Mouse (Mus musculus) frontal cortex, postnatal 25 days (tissue): ENCODE results near the gene Cntnap1.

Experiments used
- DNase-seq, 2 experiments: peaks; one replicate each; pipeline ENCODE4 v3.0.0; 2022; ENCODE audit warnings: low spot score in 2 of 2

Cntnap1 gene

DNA sequence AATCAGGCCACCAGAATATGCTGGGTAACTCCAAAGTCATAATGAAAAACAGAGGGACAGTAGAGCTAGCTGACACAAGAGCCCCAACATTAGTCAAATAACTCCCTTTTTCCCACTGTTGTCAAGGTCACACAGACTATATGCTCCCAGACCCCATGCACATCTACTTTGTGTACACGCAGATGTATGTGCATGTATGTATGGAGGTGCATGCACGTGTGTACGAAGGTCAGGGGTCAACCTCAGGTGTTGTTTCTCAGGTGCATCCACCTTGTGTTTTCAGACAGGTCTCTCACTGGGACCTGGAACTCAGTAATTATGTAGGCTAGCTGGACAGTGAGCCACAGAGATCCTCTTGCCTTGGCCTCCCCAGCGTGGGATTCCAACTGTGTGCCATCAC lies 15.1 kb downstream of the Cntnap1 start:
- DNase-seq = no peak

DNA sequence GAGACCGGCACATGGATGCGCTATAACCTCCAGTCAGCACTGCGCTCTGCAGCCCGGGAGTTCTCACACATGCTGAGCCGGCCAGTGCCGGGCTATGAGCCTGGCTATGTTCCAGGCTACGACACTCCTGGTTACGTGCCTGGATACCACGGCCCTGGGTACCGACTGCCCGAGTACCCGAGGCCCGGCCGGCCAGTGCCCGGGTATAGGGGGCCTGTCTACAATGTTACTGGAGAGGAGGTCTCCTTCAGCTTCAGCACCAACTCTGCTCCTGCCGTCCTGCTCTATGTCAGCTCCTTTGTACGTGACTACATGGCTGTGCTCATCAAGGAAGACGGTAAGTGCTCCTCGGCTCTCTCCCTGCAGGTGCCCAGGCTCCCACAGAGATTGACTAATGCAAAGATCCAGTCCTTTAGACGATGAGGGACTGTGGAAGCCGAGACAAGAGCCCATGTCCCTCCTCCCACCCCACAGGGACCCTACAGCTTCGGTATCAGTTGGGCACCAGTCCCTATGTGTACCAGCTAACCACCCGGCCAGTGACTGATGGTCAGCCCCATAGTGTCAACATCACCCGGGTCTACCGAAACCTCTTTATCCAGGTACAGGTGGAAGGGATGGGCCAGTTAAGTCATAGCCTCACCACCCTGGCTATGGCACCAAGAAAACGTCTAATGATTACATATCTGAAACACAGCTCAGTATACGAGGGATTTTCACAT lies 16.4 kb downstream of the Cntnap1 start:
- DNase-seq = no peak

DNA sequence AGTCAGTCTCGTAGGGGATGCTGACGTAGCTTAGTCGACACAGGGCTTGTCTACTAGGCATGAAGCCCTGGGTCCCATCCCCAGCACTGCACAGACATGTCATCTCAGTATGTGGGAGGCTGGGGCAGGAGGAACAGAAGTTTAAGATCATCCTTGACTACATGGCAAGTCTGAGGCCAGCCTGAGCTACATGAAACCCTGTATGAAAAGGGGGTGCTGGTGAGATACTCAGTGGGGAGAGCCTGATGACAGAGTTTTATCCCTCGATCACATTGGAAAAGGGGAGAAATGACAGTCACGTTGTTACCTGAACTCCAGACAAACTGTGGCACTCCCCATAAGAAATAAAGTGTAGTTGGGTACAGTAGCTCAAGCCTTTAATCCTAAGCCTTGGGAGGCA lies 17.2 kb downstream of the Cntnap1 start:
- no peak for DNase-seq

DNA sequence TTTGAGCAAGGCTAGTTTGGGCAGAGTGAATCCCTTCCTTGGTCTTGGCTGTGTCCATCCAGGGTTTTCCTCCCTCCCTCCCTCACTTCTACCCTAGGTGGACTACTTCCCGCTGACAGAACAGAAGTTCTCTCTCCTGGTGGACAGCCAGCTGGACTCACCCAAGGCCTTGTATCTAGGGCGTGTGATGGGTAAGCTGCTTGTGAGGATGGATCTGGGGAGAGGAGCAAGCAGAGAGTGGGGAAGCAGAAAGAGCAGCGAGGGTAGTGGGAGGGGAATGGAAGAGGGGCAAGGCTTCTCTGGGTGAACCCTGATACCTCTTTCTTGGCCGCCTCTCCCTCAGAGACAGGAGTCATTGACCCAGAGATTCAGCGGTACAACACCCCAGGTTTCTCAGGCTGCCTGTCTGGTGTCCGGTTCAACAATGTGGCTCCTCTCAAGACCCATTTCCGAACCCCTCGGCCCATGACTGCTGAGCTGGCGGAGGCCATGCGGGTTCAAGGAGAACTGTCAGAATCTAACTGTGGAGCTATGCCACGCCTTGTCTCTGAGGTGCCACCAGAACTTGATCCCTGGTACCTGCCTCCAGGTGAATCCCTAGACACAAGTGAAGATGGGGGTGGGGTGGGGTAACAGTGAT lies 18.0 kb downstream of the Cntnap1 start:
- DNase-seq = no peak

DNA sequence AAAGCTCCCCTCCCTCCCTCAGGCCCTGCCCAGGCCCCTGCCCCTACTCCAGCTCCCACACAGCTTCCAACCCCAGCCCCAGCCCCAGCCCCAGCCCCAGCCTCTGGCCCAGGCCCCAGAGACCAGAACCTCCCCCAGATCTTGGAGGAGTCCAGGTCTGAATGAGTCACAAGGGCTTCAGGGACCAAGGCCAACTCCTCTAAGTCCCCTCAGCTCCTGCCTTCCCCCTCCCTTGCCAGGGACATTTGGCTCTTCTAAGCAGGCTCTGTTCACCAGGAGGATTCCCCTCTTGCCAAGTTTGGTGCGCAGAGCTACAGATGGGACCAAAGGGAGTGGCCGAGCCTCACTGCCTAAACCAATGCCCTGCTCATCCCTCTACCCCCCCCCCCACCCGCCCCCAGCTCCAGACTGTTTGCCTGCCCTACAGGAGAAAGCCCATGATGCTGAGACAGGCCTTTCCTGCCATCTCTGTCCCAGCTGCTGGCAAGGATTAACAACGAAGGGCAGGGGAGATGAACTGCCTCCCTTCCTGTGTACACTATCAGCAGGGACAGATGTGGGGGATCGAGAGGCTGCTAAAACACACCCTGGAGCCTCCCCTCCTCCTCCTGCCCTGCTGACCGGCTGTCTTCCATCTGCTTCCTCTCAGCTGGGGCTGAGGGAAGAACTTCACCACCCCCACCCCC lies 19.3 kb downstream of the Cntnap1 start:
- no peak for DNase-seq

DNA sequence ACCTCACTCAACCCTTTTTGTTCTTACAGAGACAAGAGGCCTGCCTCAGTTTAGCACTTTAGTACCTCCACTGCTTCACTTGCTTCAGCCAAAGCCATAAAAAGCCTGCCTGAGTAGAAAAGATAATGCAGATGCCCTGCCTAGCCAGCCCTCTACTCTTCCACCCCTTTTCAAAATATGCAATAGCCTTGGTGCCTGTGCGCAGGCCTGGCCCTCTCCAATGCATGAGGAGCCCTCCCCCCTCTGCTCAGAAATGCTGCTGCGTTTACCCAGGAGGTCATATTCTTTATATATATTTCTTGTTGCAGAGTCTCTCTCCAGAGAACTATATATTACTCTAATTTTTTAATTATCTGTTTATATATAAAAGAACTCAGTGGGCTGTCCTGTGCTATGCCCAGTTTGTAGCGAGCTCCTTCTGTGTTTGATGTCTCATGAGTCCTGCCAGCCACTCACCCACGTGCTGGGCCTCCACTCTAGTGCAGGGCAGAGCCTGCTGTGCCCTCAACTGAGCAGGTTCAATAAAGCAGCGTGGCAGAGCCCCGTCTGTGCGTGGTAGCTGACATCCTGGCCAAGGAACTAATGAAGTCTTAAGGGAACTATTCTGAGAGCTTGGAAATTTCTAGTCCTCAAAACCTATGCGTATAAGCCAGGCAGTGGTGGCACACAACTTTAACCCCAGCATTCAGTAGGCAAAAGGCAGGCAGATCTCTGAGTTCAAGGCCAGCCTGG lies 20.0 kb downstream of the Cntnap1 start:
- no peak for DNase-seq

DNA sequence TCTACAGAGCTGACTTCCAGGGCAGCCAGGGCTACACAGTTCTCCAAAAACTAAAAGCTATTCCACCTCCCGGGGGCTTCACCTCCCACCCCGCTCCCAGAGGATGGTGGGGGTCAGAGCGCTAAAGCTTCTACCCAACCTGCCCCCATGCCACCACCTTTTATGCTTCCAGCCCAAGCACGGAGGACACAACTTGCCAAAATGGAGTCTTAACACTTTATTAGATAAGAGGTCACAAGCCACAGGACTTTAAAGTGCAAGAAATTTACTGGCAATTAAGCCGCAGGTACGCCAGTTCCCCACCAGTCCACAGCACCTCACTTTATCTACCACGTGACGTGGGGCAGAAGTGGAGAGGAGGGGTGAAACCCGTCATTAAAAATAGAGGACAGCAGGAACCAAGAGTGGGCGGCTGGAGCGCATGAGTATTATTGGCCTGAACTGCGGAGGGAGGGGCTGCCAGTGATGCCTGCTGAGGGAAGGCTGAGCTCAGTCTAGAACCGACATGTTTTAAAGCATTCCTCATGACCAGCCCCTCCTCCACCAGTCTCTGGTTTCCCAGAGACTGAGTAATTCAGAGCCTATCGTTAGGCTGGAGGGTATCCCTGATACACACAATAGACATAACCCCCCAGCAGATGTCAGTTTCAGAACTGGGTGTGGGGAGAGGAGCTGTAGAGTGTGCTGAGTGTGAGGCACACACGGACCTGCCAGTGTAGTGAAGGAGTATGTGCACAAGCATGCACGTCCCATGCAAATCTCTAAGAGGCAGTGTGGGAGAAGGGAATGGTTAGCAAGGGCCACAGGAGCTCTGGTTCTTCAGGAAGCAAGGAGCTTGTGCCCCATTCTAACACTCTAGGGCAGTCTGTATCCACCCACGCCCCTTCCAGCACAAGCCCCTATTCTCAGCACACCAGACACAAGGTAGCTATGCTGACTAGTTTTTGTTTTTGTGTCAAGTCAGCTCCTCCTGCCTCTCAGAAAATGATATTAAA lies 20.9 kb downstream of the Cntnap1 start:
- no peak for DNase-seq

DNA sequence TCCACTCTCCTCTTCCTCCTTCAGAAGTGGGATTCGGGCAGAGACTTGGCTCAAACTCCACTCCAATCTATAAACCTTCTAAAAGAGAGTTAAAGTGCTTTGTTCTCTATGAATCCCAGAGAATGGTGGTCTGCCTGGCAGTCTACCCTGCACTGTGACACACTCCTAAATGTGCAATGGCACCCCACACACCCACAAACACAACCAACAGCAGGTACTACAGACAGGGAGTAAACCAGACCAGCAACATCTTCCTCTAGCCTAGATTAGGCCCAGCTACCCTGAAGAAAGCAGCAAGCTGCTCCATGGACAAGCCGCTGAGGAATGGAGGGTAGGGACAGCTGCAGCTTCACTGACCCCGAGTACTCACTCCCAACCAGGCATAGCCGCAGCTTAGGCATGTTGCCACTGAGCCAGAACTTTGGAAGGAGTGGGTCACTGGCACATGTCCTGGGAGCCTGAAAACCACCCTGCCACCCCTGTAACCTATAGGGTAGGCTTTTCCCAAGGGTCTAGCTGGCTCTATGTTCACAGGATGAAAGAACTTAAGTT lies 21.7 kb downstream of the Cntnap1 start:
- DNase-seq = no peak

DNA sequence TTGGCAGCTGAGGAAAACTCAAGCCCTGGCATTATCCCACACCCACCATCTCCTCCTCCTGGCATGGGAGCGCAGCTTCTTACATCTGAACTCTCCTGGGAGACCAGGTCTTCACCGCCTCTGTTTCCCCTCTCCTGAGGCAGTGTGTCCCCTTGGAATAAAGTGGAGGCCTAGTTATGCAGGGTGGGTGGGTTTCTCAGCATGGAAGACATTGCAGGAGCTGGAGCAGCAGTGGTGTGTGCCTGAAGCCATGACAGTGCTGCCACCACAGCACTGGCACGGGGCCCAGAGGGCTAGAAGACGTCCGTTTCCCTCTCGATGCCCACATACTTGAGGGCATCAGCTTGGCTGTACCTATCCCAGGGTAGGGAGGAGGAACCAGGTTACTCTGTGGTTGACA lies 22.3 kb downstream of the Cntnap1 start:
- DNase-seq = no peak

DNA sequence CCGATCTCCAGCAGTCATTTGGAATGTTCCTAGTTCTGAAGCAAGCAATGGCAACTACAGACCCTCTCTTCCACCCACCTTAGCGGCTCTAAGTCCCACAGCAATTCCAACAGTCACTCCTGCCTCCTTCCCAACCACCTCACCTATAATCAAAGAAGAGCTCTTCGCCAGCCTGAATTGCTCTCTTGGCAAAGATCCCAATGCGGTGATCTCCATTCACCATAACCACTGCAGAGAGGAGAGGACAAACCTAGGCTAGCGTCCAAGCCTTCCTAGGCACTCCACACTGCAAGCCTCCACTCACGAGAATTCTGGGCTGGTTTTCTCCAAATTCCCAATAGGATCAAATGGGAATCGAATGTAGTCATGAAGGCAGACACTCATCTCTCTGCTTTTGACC lies 22.8 kb downstream of the Cntnap1 start:
- DNase-seq = no peak

DNA sequence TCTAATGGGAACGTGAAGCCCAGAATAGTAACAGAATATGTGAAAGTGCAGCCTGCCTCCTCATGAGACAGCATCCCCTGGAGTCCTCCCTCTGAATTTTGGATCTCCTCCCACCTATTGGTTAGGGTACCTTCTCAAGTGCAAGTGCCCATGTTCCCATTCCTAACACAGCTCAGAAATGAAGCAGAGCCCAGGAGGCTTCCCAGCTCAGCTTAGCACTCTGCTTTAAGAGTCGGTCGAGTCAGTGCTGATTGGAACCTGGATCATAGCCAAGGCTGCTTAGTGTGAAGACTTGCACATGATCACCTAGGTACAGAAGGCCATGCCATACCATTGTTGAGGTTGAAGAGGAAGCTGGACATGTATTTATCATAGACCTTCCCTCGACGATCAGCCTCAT lies 23.8 kb downstream of the Cntnap1 start:
- no peak for DNase-seq

DNA sequence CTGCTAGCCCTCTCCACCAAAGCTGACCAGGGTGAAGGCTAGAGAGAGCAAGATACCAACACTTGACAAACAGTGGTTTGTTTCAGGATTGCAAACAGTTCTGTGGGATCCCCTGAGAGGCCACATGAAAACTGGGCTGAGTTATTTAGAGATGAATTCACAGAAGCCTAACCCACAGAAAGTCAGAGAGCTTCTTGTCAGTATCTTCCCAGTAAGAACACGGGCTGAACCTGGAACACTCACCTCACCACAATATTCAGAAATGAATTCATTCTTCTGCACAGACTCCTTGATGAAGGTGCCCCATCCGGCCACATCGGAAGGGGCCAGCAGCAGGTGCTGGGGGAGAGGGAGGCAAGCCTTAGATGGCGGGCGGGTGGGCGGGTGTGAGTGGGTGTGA lies 24.3 kb downstream of the Cntnap1 start:
- no peak for DNase-seq

DNA sequence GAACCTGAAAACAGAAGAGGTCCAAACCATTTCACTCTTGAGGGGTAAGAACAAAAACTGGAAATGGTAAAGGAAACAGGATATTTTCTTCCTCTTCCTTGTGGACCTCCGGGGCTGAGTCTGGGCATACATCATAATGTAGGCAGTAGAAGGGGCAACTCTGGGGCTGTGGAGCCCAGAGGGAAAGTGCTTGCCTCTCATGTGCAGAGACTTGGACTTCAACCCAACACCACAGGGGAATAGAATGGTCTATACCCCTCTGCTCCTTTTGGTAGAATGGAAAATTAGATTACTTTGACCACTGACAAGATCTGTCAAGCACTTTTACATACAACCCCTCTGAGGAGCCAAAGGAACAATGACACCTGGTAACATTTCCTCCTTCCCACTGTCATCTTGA lies 24.8 kb downstream of the Cntnap1 start:
- DNase-seq = no peak

DNA sequence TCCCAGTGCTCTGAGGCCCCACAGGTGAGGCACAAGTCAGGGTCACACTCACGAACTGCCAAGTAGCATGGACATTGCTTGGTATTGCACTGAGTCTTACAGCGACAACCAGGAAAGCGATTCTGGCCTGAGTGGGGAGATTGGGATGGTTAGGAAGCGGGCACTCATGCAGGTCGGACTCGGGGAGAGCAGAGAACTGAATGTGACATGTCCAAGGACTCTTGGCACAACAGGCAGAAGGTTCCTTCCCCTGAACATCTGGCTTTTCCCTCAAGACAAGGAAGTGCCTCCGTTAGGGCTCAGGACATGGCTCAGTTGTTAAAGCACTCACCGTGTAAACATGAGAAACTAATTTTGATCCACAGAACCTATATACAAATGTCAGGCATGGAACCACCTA lies 25.2 kb downstream of the Cntnap1 start:
- DNase-seq = no peak

DNA sequence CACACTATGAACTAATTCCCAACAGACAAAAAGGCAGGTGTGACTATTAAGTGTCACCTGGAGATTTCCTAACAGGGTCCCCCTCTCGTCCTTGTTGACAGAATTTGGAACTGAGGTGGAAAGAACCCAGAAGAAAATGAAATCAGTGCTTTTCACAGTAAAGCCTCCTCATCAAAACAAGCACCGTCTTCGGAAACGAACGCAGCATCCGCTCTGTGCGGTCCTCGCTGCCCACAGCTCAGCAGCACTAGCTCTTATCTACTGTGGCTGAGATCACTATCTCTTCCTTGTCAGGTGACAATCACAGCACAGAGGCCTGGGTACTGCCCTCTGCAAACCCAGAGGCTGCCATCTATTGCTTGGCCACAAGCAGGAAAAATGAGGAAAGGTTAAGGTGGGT lies 25.9 kb downstream of the Cntnap1 start:
- DNase-seq = no peak

DNA sequence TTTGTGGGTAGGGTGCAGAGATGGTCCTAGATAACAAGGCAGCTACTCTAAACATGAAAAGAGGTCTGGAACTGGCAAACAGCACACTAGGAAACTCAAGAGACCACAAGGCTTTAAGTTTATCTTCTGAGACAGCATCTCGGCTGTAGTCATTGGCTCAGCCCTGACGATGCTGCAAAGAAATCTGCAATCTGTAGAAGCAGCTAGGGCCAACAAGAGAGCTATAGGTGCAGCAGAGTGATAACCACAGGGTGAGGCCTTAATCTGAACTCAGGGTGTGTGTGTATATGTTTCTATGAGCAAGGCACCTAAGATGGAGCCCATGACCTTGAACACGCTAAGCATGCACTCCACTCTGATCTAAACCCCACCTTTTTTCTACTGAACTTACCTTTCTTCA lies 29.2 kb downstream of the Cntnap1 start:
- no peak for DNase-seq

DNA sequence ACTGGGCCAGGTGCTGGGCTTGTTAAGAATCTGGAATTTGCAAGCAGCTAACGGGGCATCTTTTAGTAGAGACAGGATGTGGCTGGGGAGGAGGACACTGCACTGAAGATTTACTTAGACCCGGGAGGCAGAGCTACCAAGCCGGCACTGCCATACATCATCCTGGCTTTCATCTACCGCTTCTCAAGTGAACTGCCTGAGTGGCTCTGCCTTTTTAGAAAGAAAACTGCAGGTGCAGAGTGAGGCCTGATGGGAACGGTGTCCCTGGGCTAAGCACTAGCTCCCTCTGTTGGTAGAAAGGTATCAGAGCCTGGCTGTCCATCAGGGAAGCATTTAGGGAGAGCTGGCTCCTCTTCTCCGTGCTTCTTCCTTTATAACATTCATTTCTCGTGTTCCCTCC lies 30.7 kb downstream of the Cntnap1 start:
- DNase-seq = no peak

DNA sequence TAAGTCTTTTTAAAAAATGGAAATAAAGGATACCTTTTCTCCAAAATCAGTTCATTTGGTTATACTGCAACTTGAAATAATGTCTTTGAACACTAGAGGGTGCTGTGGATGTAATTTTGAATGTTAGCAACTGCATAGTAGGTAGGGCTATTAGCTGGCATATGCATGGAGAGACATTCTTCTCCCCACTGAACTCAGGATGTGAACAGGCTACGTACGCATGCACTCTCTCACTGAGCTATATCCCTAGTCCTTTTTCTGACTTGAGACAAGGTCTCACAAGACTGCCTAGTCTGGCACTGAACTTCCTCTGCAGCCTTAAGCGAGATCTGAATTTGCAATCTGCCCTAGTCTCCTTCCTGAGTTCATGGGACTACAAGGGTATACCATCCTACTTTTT lies 41.6 kb downstream of the Cntnap1 start:
- DNase-seq = no peak

DNA sequence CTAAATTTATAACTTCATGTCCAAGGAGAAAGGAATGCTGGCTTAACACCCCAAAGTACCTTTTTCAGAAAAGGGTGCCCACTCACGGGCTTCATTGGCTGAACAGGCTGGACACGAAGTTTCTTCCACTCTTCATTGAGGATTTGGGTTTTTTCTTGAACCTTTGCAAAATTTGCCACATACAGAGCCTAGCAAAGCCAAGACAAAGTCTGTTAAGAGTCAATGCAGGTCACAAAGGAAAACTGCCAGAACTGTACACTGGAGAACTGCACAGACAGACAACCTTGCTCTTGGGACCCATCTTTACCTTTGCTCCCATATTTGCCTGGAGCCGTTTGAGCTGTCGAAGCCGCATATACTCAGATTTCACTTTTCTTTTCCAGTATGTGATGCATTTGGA lies 46.6 kb downstream of the Cntnap1 start:
- no peak for DNase-seq

DNA sequence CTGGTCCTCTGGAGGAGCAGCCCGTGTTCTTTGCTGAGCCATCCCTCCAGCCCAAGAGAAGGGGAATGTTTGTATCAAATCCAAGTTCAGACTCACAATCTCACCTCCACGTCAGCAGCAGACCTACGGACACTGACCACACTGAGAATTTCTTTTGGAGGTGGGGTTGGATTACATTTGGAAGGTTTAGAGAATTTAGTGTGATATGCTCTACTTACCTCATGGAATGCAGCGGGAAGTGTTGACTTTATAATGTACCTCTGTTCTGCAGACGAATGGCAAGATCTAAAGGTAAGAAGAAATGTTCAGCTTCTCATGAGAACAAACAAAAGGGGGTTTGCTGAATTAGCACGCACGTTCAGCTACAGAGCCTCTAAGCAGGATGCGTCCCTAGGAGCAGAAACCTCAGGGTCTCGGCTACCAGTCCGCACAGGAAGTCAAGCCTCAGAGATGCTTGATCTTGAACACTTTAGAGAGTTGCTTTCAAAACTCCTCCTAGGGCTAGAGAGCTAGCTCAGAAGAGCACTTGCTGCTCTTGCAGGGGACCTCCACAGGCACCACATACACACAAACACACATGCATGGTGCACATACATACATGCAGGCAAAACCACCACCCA lies 48.2 kb downstream of the Cntnap1 start:
- DNase-seq = no peak

DNA sequence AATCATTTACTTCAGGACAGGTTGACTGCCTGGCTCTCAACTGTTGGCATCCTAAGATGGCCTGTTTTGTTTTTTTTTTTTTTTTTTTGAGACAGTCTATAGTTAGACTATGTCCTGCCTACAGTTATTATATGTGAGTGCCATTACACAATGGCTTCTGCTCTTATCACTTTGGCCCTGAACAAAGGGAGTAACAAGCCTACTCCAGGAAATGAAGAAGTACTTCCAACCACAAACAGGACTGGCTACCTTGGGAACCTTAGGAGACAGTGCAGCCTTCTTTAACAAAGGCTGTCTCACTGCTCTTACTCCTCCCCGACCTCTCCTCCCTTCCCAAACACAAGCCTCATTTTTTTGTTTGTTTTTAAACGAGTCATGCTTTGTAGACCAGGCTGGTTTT lies 50.5 kb downstream of the Cntnap1 start:
- no peak for DNase-seq
